Mouse (Mus musculus) forebrain, embryonic 14.5 days (tissue): ENCODE data around the gene Alpi. TPM values are rescaled to one million over a fixed set of nuclear protein-coding genes. Genes with fewer than 3 reads are reported as not detected.

Experiments used
- ATAC-seq: fragments of 200-750 bp; cut with Nextera tagmentation; 2 replicates; pipeline ENCODE4 v1.8.0; 2017; ENCODE audit warnings: mild to moderate bottlenecking, moderate library complexity
- DNase-seq: peaks from one replicate; pipeline ENCODE4 v3.0.0-alpha.2; 2015; ENCODE audit warnings: low spot score
- H3K27ac ChIP-seq: fragments of 300-500 bp; sonication (generic); 2 replicates; pipeline ENCODE4 v1.5.1; 2014; ENCODE audit warnings: low read depth, mild to moderate bottlenecking, control low read depth, low read length, moderate library complexity
- H3K27me3 ChIP-seq: fragments of 300-500 bp; sonication (generic); replicated peaks from 2 replicates; pipeline ENCODE4 v1.6.1; 2014; ENCODE audit warnings: low read length, control low read depth, mixed read lengths; ENCODE audit not compliant: control insufficient read depth, insufficient read depth
- H3K36me3 ChIP-seq: fragments of 300-500 bp; sonication (generic); 2 replicates; pipeline ENCODE4 v1.6.1; 2014; ENCODE audit warnings: low read length, control low read depth; ENCODE audit not compliant: control insufficient read depth, insufficient read depth
- H3K4me1 ChIP-seq: fragments of 300-500 bp; sonication (generic); 2 replicates; pipeline ENCODE4 v1.6.1; 2014; ENCODE audit warnings: antibody characterized with exemption, low read length, control low read depth; ENCODE audit not compliant: control insufficient read depth, insufficient read depth
- H3K4me2 ChIP-seq: fragments of 300-500 bp; sonication (generic); 2 replicates; pipeline ENCODE4 v1.6.1; 2014; ENCODE audit warnings: mild to moderate bottlenecking, control low read depth, low read length
- H3K4me3 ChIP-seq: fragments of 300-500 bp; sonication (generic); 2 replicates; pipeline ENCODE4 v1.5.1; 2014; ENCODE audit warnings: low read depth, low read length, control low read depth
- H3K9ac ChIP-seq: fragments of 300-500 bp; sonication (generic); 2 replicates; pipeline ENCODE4 v1.6.1; 2014; ENCODE audit warnings: mild to moderate bottlenecking, low read length, control low read depth, moderate library complexity
- H3K9me3 ChIP-seq: fragments of 300-500 bp; sonication (generic); replicated peaks from 2 replicates; pipeline ENCODE4 v1.6.1; 2016; ENCODE audit warnings: low read length, control low read depth, mixed read lengths; ENCODE audit not compliant: control insufficient read depth
- WGBS: fragments of 180-500 bp; shearing (Covaris S2); extraction: QIAGEN DNeasy Blood & Tissue Kit; methylation state at CpG from one replicate; pipeline ENCODE4 v1.1.7; 2014; 5-methylcytosine and 5-hydroxymethylcytosine counted together
- polyA plus RNA-seq: library from polyadenylated mRNA; unstranded; fragments of >200 nt; fragmentation: Nextera tagmentation; extraction: Ambion mirVana; gene quantifications from 2 replicates; pipeline ENCODE4 v1.2.1, GENCODE M21; 2014

Alpi gene
- polyA plus RNA-seq, result not detected in 2 replicates

DNA sequence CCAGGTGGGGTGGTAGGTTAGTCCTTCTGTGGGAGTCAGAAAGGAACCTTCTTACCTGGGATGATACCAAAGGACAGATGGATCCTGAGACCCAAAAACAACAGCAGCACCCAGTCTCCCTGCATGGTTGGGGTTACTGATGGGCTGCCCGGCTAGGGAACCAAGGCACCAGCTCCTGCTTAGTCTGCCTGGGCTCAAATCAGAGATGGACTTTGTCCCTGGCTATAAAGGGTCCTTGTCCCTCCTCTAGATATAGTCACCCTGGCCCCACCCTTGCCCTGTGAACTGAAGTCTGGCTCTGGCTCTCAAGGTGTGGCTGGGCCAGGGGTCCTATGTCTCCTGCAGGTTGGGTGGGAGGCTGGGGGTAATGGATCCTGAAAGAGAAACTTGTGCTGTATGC is at the start of gene Alpi:
TSS of gene Alpi (minus strand) at position 196 of the 400 bp plus-strand sequence.
- DNase-seq (no peak), ATAC-seq (no peak)
- no peak within 1 kb of the TSS for H3K4me2 ChIP-seq
- no peaks in the 10 kb centered on the region for H3K36me3 ChIP-seq
- no peak within 1 kb of the TSS for H3K4me3 ChIP-seq
- H3K4me1 ChIP-seq, result no peaks in the 10 kb centered on the region
- no peak within 1 kb of the TSS for H3K9ac ChIP-seq
- no peaks in the 10 kb centered on the region for H3K9me3 ChIP-seq
- no peak within 1 kb of the TSS for H3K27ac ChIP-seq
- 100% methylated on average over 1 of the region's 1 CpGs for WGBS
- H3K27me3 ChIP-seq, result no peaks in the 10 kb centered on the region

DNA sequence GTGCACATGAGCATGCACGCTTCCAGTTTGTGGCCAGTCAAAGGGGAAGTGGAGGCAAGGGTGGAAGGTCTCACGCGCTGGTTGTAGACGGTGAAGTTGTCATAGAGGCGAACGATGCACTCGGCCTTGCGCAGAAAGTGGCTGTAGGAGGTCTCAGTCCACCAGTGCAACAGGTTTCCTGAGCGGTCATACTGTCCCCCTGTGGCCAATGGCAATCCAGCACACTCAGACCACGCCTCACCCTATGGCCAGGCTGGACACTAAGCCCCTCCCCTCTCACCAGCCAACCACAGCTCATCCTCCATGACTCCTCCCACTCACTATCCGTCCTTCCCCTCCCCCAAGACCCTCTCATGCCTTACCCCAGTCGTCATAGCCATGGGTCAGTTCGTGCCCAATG is 48.0 kb upstream of the Alpi start:
- H3K4me1 ChIP-seq, result no peaks in the 10 kb centered on the region
- DNase-seq (no peak), ATAC-seq (no peak)
- no peak overlapping the region for H3K9ac ChIP-seq
- no peaks in the 10 kb centered on the region for H3K36me3 ChIP-seq
- H3K27me3 ChIP-seq, result peaks cover 33% of the 10 kb centered on the region
- no peaks in the 10 kb centered on the region for H3K9me3 ChIP-seq
- no peak overlapping the region for H3K4me3 ChIP-seq
- no peak overlapping the region for H3K4me2 ChIP-seq
- H3K27ac ChIP-seq, result no peak overlapping the region
- 37% methylated on average over 13 of the region's 13 CpGs for WGBS

DNA sequence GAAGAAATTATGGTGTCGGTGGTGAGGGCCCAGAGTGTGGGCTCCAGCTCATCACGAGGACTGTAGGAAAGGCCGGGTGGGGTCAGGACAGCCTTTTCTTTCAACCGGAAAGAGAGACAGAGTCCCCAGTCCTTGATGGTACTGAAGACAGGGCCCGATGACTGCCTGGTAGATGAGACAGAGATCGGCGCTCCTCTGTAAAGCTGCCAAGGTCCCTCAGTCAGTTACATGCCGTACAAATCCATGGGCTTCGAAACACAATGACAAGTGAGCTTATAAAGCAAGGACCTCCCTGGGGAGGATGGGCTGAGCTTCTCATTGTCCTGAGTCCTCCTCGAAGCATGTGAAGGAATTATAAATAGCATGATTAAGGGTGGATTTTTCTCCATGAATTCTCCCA is 41.7 kb upstream of the Alpi start:
- H3K4me3 ChIP-seq, result no peak overlapping the region
- no peaks in the 10 kb centered on the region for H3K9me3 ChIP-seq
- no peak overlapping the region for H3K27ac ChIP-seq
- no peak overlapping the region for H3K4me2 ChIP-seq
- no peak for DNase-seq
- H3K9ac ChIP-seq, result 0 out of 2 replicates have a peak overlapping the region, but pooled peaks have one; percentile 8
- H3K27me3 ChIP-seq, result no peaks in the 10 kb centered on the region
- ATAC-seq, result no peak
- no peaks in the 10 kb centered on the region for H3K4me1 ChIP-seq
- H3K36me3 ChIP-seq, result no peaks in the 10 kb centered on the region
- WGBS, result 69% methylated on average over 10 of the region's 10 CpGs

DNA sequence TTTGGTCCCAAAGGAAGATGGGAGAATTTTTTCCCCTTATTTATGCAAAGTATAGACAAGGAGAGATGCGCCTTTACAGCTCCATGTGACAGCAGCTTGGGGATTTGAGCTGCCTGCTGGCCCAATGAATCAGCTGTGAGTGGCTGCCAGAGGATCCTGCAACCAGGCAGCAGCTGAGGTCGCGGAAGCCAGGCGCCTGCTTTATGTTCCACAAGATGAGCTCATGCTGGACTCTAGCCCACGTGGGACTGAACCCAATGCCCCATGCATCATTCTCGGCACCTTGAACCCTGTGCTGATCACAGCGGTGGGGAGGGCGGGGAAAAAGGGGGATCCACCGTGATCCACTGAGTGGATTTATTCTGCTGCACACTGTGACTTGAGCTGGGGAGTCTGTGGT is 41.0 kb upstream of the Alpi start:
- Histone ChIP-seq H3K4me1 (no peaks in the 10 kb centered on the region), H3K4me2 (no peak overlapping the region), H3K27ac (no peak overlapping the region), H3K4me3 (no peak overlapping the region), H3K9ac (no peak overlapping the region), H3K36me3 (no peaks in the 10 kb centered on the region), H3K27me3 (no peaks in the 10 kb centered on the region), H3K9me3 (no peaks in the 10 kb centered on the region)
- 62% methylated on average over 9 of the region's 9 CpGs for WGBS
- DNase-seq (peak; percentile 60), ATAC-seq (peak; percentile 52; the same call in 1 of the 2 replicates)

DNA sequence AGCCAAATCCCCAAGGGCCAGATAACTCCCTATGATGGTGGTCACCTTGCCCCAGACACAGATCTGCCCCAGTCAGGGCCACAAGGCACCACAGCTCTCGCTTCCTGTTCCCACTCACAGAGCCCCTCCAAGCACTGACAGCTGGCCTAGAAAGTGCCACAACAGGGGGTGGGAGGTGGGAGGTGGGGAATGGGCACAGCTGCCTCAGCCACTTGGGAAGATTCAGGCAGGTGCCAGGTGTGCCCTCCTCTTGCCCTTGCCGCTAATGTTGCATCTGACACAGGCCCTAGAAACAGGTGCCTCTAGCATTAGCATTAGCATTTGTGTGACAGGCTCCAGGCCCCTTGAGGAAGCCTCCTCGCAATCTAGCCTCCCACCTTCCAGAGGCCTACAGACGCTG is 40.1 kb upstream of the Alpi start:
- Histone ChIP-seq H3K4me2 (no peak overlapping the region), H3K36me3 (no peaks in the 10 kb centered on the region), H3K27me3 (no peaks in the 10 kb centered on the region), H3K4me3 (no peak overlapping the region), H3K27ac (no peak overlapping the region), H3K4me1 (no peaks in the 10 kb centered on the region), H3K9me3 (no peaks in the 10 kb centered on the region), H3K9ac (no peak overlapping the region)
- DNase-seq, result no peak
- 78% methylated on average over 4 of the region's 4 CpGs for WGBS
- no peak for ATAC-seq

DNA sequence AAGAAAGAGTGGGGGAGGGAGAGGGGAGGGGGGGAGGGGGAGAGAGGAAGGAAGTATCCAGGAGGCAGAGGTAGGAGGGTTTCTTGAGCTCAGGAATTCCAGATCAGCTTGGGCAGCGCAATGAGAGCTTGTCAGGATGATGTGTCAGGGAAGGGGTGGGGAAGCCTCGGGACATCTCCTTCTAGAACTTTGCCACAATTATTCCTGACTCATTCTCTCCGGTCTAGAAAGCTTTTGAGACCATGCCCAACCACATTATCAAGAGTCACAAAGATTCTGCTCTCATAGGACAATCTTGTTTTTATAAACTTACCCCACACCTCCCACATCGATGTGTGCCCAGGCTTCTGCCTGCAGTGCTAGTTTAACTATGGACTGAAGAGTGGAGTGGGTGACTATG is 30.4 kb upstream of the Alpi start:
- Histone ChIP-seq H3K36me3 (no peaks in the 10 kb centered on the region), H3K27me3 (peaks cover 15% of the 10 kb centered on the region), H3K4me2 (no peak overlapping the region), H3K27ac (no peak overlapping the region), H3K9ac (no peak overlapping the region), H3K4me3 (no peak overlapping the region), H3K4me1 (no peaks in the 10 kb centered on the region), H3K9me3 (no peaks in the 10 kb centered on the region)
- no peak for DNase-seq
- ATAC-seq, result no peak
- 90% methylated on average over 4 of the region's 4 CpGs for WGBS

DNA sequence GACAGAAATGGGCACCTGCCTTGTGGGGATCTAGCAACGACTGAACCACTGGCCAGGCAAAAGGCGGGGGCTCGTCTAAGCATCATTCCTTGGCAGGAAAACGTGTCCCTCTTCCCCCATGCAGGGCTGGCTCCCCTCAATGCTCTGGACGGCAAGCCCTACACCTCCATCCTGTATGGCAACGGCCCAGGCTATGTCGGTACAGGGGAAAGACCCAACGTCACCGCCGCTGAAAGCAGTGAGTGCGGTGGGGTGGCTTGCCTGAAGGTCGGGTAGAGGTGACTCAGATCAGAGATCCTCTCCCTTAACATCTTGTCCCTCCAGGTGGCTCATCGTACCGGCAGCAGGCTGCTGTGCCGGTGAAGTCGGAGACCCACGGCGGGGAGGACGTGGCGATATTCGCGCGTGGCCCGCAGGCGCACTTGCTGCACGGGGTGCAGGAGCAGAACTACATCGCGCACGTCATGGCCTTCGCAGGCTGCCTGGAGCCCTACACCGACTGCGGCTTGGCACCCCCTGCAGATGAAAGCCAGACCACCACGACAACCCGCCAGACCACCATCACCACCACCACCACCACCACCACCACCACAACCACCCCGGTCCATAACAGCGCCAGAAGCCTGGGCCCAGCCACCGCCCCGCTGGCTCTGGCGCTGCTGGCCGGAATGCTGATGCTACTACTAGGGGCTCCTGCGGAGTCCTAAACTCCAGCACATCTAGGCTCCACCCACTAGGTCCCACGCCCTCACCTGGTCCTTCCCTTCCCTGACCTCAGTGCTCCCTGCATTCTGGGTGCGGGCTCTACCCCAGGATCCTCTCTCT is 26.0 kb upstream of the Alpi start:
- ATAC-seq, result no peak
- Histone ChIP-seq H3K9me3 (no peaks in the 10 kb centered on the region), H3K9ac (no peak overlapping the region), H3K36me3 (no peaks in the 10 kb centered on the region), H3K27ac (no peak overlapping the region), H3K4me1 (no peaks in the 10 kb centered on the region), H3K4me2 (peak overlapping the region; percentile 33; the same call in 1 of the 2 replicates), H3K4me3 (0 out of 2 replicates have a peak overlapping the region, but pooled peaks have one; percentile 10), H3K27me3 (peaks cover 19% of the 10 kb centered on the region)
- no peak for DNase-seq
- WGBS, result 13% methylated on average over 43 of the region's 43 CpGs

DNA sequence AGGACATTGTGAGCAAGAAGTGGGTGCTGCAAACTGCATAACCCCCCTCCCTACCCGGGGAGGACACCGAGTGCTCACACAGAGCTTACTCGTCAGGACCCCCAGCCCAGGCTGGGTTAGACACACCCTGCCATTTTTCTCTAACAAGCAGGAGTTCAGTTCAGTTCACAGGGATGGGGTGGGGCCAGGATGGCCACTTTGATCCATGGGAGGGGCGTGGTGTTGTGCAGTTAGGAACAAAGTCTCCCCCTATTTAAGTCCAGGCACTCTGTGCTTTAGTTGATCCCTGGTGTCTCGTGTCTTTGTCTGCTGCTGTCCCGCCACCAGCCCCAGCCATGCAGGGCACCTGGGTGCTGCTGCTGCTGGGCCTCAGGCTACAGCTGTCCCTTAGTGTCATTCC is 23.3 kb upstream of the Alpi start, which contains the start of gene Akp3:
TSS of gene Akp3 (plus strand) at position 301 of the 400 bp plus-strand sequence.
- Histone ChIP-seq H3K4me1 (no peaks in the 10 kb centered on the region), H3K27me3 (peaks cover 19% of the 10 kb centered on the region), H3K36me3 (no peaks in the 10 kb centered on the region), H3K9ac (no peak within 1 kb of the TSS), H3K4me3 (no peak within 1 kb of the TSS), H3K27ac (no peak within 1 kb of the TSS), H3K9me3 (no peaks in the 10 kb centered on the region), H3K4me2 (no peak within 1 kb of the TSS)
- ATAC-seq, result no peak
- DNase-seq, result no peak
- WGBS, result 70% methylated on average over 6 of the region's 6 CpGs

DNA sequence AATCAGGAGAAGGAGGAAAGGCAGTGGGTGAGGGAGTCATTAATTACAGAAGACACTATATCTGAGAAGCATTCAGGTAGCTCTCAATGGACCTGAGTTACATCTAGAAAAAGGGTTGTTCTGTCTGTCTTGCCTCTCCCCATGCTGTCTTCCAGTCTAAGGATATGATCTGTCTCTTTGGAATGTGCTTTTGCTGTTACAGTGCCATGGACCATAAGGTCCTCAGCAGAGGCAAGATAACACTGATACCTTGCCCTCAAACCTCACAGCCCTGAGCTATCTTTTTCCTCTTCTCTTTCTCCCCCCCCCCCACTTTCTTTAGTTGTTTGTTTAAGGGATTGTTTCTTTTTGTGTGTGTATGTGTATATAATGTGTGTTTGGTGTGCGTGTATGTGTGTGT is 13.4 kb upstream of the Alpi start:
- Histone ChIP-seq H3K27ac (no peak overlapping the region), H3K27me3 (no peaks in the 10 kb centered on the region), H3K9me3 (no peaks in the 10 kb centered on the region), H3K9ac (no peak overlapping the region), H3K36me3 (no peaks in the 10 kb centered on the region), H3K4me1 (no peaks in the 10 kb centered on the region), H3K4me3 (no peak overlapping the region), H3K4me2 (no peak overlapping the region)
- 80% methylated on average over 1 of the region's 1 CpGs for WGBS
- ATAC-seq, result no peak
- DNase-seq, result no peak
